Mouse (Mus musculus) limb, embryonic 12.5 days (tissue): ENCODE results near the gene Lypd4. TPM values are rescaled to one million over a fixed set of nuclear protein-coding genes. Genes with fewer than 3 reads are reported as not detected.
A peak's percentile ranks its signal among the peaks of the same experiment; 100 is the strongest.
"Not testable (repeated sequence)": the region's sequence is repeated elsewhere in the genome, so short reads cannot be mapped to it uniquely, and the experiment has no call there.

ENCODE experiments used
- ATAC-seq: fragments of 200-750 bp; cut with Nextera tagmentation; 2 replicates; pipeline ENCODE4 v1.8.0; 2017; ENCODE audit warnings: low read depth, moderate TSS enrichment; ENCODE audit not compliant: insufficient number of reproducible peaks, insufficient read depth, low FRiP score, low TSS enrichment
- H3K27ac ChIP-seq: fragments of 300-500 bp; sonication (generic); 2 replicates; pipeline ENCODE4 v1.5.1; 2016; ENCODE audit warnings: mild to moderate bottlenecking, moderate library complexity
- H3K27me3 ChIP-seq: fragments of 300-500 bp; sonication (generic); 2 replicates; pipeline ENCODE4 v1.6.1; 2016; ENCODE audit warnings: mild to moderate bottlenecking, moderate library complexity
- H3K36me3 ChIP-seq: fragments of 300-500 bp; sonication (generic); 2 replicates; pipeline ENCODE4 v1.6.1; 2016; ENCODE audit warnings: mild to moderate bottlenecking, moderate library complexity
- H3K4me1 ChIP-seq: fragments of 300-500 bp; sonication (generic); replicated peaks from 2 replicates; pipeline ENCODE4 v1.6.1; 2016
- H3K4me2 ChIP-seq: fragments of 300-500 bp; sonication (generic); 2 replicates; pipeline ENCODE4 v1.6.1; 2016; ENCODE audit warnings: mild to moderate bottlenecking, moderate library complexity
- H3K4me3 ChIP-seq: fragments of 300-500 bp; sonication (generic); replicated peaks from 2 replicates; pipeline ENCODE4 v1.5.1; 2016; ENCODE audit warnings: mild to moderate bottlenecking
- H3K9ac ChIP-seq: fragments of 300-500 bp; sonication (generic); replicated peaks from 2 replicates; pipeline ENCODE4 v1.6.1; 2016; ENCODE audit warnings: mild to moderate bottlenecking, moderate library complexity
- H3K9me3 ChIP-seq: fragments of 300-500 bp; sonication (generic); 2 replicates; pipeline ENCODE4 v1.6.1; 2016; ENCODE audit warnings: mild to moderate bottlenecking, moderate library complexity
- WGBS: fragments of 180-500 bp; shearing (Covaris S2); methylation state at CpG from one replicate; pipeline ENCODE4 v1.1.7; 2016; 5-methylcytosine and 5-hydroxymethylcytosine counted together
- polyA plus RNA-seq: library from polyadenylated mRNA; unstranded; fragments of >200 nt; fragmentation: Nextera tagmentation; extraction: Ambion mirVana; gene quantifications from 2 replicates; pipeline ENCODE4 v1.2.1, GENCODE M21; 2016

The Lypd4 gene
- polyA plus RNA-seq, 1 experiment from 2014 or later = not detected

DNA sequence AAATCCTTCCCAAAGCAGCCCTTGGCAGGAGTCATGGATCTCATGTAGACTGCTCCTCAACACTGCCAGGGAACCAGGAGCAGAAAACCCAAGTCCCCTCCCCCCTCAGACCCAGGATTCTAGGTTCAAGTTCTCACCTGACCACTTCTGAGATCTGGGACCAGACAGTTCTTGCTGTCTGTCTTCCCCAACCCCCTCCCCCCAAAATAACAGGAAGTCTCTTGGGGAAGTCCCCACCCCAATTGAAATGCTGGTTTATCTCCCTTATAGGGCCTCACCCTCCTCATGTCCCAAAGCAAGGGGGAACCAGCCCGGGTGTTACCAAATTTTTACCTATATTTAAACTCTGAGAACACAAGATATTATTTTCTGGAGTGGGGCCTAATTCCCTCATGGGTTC is 32.1 kb upstream of the Lypd4 start:
- peak overlapping the region; percentile 88; the same call in 1 of the 2 replicates for H3K4me2 ChIP-seq
- no peak overlapping the region for H3K4me3 ChIP-seq
- H3K9ac ChIP-seq = no peak overlapping the region
- WGBS = 59% methylated on average over 1 of the region's 1 CpGs
- no peak for ATAC-seq
- H3K27me3 ChIP-seq = no peaks in the 10 kb centered on the region
- no peak overlapping the region for H3K27ac ChIP-seq
- peaks cover 41% of the 10 kb centered on the region for H3K4me1 ChIP-seq
- no peaks in the 10 kb centered on the region for H3K36me3 ChIP-seq
- no peaks in the 10 kb centered on the region for H3K9me3 ChIP-seq

DNA sequence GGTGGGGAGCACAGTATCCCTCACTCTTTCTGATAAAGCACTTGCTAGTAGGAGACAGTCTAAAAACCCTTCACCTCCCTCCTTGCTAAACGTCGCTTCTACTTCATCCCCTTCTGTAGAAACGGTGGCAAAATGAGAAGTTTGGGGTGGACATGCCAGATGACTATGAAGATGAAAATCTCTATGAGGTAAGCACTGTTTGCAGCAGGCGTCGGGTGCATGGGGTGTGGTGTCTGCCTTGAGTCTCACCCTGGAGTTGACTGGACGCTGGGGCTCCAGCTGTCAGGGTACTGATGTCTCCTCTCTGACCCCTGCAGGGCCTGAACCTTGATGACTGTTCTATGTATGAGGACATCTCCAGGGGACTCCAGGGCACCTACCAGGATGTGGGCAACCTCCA is 31.4 kb upstream of the Lypd4 start:
- no peaks in the 10 kb centered on the region for H3K27me3 ChIP-seq
- H3K36me3 ChIP-seq = no peaks in the 10 kb centered on the region
- no peak overlapping the region for H3K4me2 ChIP-seq
- 71% methylated on average over 6 of the region's 6 CpGs for WGBS
- H3K9ac ChIP-seq = no peak overlapping the region
- no peak for ATAC-seq
- H3K27ac ChIP-seq = no peak overlapping the region
- H3K4me1 ChIP-seq = peaks cover 33% of the 10 kb centered on the region
- no peak overlapping the region for H3K4me3 ChIP-seq
- no peaks in the 10 kb centered on the region for H3K9me3 ChIP-seq

GRCm38 (mm10) chr7:24897959-24898358 is 28.2 kb upstream of the Lypd4 start:
- 82% methylated on average over 5 of the region's 5 CpGs for WGBS
- no peak for ATAC-seq
- Histone ChIP-seq H3K27ac (no peak overlapping the region), H3K4me1 (peaks cover 12% of the 10 kb centered on the region), H3K27me3 (no peaks in the 10 kb centered on the region), H3K9ac (no peak overlapping the region), H3K36me3 (no peaks in the 10 kb centered on the region), H3K4me3 (no peak overlapping the region), H3K4me2 (no peak overlapping the region), H3K9me3 (no peaks in the 10 kb centered on the region)

GRCm38 (mm10) chr7:24897224-24897623 is 27.5 kb upstream of the Lypd4 start, which contains the start of gene Cd79a:
Gene Cd79a (plus strand): TSS chr7:24897381.
- Histone ChIP-seq H3K9ac (no peak within 1 kb of the TSS), H3K4me2 (no peak within 1 kb of the TSS), H3K27me3 (no peaks in the 10 kb centered on the region), H3K36me3 (0 out of 2 replicates have a peak, but pooled peaks cover 3% of the 10 kb centered on the region), H3K27ac (no peak within 1 kb of the TSS), H3K4me1 (peaks cover 8% of the 10 kb centered on the region), H3K9me3 (no peaks in the 10 kb centered on the region), H3K4me3 (no peak within 1 kb of the TSS)
- WGBS = 55% methylated on average over 12 of the region's 12 CpGs
- no peak for ATAC-seq

DNA sequence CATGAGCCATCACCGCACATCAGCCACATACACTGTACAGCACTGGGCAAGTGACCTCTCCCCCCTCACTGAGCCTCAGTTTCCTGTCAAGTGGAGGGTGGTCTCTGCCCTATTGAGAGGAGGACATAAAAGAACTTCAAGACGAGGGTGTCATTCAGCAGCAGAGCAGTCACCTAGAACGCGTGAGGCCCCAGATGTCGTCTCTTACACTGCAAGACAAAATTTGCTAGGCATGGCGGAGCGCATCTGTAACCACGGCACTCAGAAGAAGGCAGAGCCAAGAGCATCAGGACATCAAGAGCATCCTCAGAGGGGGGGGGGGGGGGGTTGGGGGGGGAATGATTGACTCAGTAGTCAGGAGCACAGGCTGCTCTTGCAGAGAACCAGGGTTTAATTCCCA is 26.5 kb upstream of the Lypd4 start:
- 0 out of 2 replicates have a peak, but pooled peaks cover 3% of the 10 kb centered on the region for H3K36me3 ChIP-seq
- no peak overlapping the region for H3K27ac ChIP-seq
- 88% methylated on average over 8 of the region's 8 CpGs for WGBS
- H3K9ac ChIP-seq = no peak overlapping the region
- H3K27me3 ChIP-seq = no peaks in the 10 kb centered on the region
- no peak for ATAC-seq
- H3K4me2 ChIP-seq = no peak overlapping the region
- H3K4me1 ChIP-seq = peaks cover 4% of the 10 kb centered on the region; the same call in 1 of the 2 replicates
- H3K9me3 ChIP-seq = no peaks in the 10 kb centered on the region
- no peak overlapping the region for H3K4me3 ChIP-seq

DNA sequence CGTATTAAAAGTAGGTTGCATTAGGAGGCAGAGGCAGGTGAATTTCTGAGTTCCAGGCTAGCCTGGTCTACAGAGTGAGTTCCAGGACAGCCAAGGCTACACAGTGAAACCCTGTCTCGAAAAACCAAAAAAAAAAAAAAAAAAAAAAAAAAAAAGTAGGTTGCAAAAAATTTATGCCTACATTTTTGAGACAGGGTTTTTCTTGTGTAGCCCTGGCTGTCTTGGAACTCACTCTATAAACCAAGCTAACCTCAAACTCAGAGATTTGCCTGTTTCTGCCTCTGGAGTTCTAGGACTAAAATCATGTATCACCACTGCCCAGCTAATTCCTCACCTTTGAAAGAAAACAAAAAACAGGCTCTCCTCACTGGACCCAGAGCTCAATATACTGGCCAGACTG is 26.0 kb upstream of the Lypd4 start:
- not testable (repeated sequence) for H3K27me3 ChIP-seq, H3K9me3 ChIP-seq, H3K4me3 ChIP-seq, H3K27ac ChIP-seq, H3K4me1 ChIP-seq, ATAC-seq, H3K36me3 ChIP-seq, H3K9ac ChIP-seq, H3K4me2 ChIP-seq
- 88% methylated on average over 2 of the region's 2 CpGs for WGBS

- H3K27me3 ChIP-seq = no peaks in the 10 kb centered on the region
- H3K9me3 ChIP-seq = no peaks in the 10 kb centered on the region
- no peak overlapping the region for H3K9ac ChIP-seq
- WGBS = 79% methylated on average over 2 of the region's 2 CpGs
- H3K4me3 ChIP-seq = no peak overlapping the region
- H3K4me2 ChIP-seq = no peak overlapping the region
- H3K27ac ChIP-seq = no peak overlapping the region
- H3K4me1 ChIP-seq = peaks cover 11% of the 10 kb centered on the region
- ATAC-seq = no peak
- peaks cover 41% of the 10 kb centered on the region for H3K36me3 ChIP-seq
These were observed 22.4 kb upstream of the Lypd4 start for GRCm38 (mm10) chr7:24892125-24892583.

- 78% methylated on average over 3 of the region's 3 CpGs for WGBS
- no peak overlapping the region for H3K9ac ChIP-seq
These were observed 21.7 kb upstream of the Lypd4 start for GRCm38 (mm10) chr7:24891241-24892124.

DNA sequence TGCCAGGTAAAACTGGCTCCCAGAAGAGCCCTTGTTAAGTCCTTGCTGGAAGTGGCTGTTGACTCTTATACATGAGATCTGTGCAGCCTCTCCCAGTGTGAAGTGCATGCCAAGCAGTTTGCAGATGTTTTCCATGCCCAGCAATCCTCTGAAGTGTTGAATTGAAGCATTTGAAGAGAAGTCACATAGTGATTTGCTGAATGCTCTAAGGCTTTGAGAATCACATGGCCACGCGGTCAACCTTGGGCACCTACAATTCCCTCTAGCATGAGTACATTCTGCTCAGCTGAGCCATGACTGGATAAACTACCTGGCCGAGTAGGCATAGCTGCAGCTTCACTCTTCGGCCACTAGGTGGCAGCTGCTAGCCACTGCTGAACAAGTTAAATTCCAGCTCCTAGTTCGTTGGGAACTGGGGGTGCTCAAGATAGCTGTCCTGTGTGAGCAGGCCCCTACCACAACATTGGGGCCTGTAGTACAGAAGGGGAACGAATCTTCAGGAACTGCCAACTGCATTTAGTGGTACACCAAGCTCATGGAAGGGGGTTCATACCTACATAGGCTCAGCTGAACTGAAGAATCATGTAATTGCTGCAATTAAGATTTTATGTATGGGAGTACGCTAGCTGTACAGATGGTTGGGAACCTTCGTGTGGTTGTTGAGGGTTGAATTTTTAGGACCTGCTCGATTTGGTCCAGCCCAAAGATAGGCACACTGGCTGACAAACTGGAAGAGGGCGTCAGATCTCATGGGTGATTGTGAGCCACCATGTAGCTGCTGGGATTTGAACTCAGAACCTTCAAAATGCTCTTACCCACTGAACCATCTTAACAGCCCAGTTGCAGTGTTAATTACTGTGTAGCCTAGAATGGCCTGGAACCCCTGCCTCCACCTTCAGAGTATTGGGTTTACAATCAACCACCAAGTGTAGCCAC is 20.8 kb upstream of the Lypd4 start:
- Histone ChIP-seq H3K27me3 (no peaks in the 10 kb centered on the region), H3K4me1 (peaks cover 25% of the 10 kb centered on the region), H3K4me2 (no peak overlapping the region), H3K27ac (no peak overlapping the region; the same call in 1 of the 2 replicates), H3K36me3 (peaks cover 57% of the 10 kb centered on the region), H3K9ac (no peak overlapping the region), H3K4me3 (no peak overlapping the region), H3K9me3 (no peaks in the 10 kb centered on the region)
- peak; percentile 69; the same call in 1 of the 2 replicates for ATAC-seq
- 37% methylated on average over 10 of the region's 10 CpGs for WGBS

More at GRCm38 (mm10) chr7:24891241-24892124, 21.7 kb upstream of the Lypd4 start:
- Histone ChIP-seq H3K4me1 (peaks cover 16% of the 10 kb centered on the region), H3K36me3 (peaks cover 48% of the 10 kb centered on the region), H3K9me3 (no peaks in the 10 kb centered on the region), H3K27ac (no peak overlapping the region), H3K27me3 (no peaks in the 10 kb centered on the region), H3K4me2 (no peak overlapping the region), H3K4me3 (no peak overlapping the region)
- ATAC-seq = no peak

DNA sequence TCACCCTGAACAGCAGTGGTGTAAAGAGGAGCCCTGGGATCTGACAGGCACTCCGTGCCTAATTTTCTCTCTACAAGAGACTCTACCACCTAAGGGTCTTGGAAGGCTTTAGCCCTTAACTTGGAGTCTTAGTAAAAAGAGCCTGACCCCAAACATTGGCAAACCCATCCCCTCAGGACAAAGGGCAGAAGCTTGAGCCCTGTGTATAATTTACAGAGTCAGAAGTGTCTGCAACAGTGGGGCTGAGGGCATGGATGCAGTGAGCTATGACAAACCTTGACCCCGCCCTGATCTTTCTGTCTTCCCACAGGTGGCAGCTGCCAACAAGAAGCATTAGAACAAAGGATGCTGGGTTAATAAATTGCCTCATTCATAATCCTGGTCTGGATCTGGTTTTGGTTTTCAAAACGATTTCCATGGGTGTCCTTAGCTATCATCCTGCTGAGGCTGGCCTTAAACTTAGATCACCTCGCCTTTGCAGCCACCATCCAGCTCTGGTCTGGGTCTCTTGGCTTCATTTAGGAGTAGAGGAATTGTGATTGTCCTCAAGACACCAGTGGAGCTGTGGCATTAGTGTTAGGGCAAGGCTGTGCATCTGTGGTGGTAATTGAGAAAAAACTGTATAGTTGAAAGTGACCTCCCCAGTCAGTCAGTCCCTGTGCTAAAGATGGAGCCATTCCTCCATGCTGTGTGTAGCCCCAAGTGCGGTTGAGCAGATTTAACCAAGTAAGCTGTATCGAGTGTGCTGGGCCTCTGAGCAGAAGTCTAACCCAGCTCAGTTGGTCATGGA is 19.9 kb upstream of the Lypd4 start:
- Histone ChIP-seq H3K27me3 (no peaks in the 10 kb centered on the region), H3K27ac (no peak overlapping the region; the same call in 1 of the 2 replicates), H3K4me2 (no peak overlapping the region), H3K4me1 (peaks cover 29% of the 10 kb centered on the region), H3K4me3 (no peak overlapping the region), H3K9ac (no peak overlapping the region), H3K9me3 (no peaks in the 10 kb centered on the region), H3K36me3 (peaks cover 59% of the 10 kb centered on the region)
- 80% methylated on average over 6 of the region's 6 CpGs for WGBS
- no peak; the same call in 1 of the 2 replicates for ATAC-seq
